Mouse (Mus musculus): ENCODE results near the gene Hps1. TPM values are rescaled to one million over a fixed set of nuclear protein-coding genes. Genes with fewer than 3 reads are reported as not detected.
"Not testable (repeated sequence)": the region's sequence is repeated elsewhere in the genome, so short reads cannot be mapped to it uniquely, and the experiment has no call there.

Gene Hps1
- polyA plus RNA-seq, 1 experiment from 2014 or later = 19.5 TPM

GRCm38 (mm10) chr19:42795801-42796200, 16.0 kb upstream of the Hps1 start:
- Histone ChIP-seq H3K36me3 (ENCODE audit: control insufficient read depth, insufficient read depth, low read length) (no peaks in the 10 kb centered on the region), H3K9ac (ENCODE audit: low read depth, low read length) (no peak overlapping the region), H3K27ac (ENCODE audit: low read depth, low read length) (no peak overlapping the region), H3K4me3 (ENCODE audit: low read depth, low read length) (no peak overlapping the region), H3K4me2 (peak overlapping the region; percentile 70), H3K4me1 (replicated peaks; ENCODE audit: control insufficient read depth, insufficient read depth, low read length) (no peaks in the 10 kb centered on the region), H3K27me3 (replicated peaks; ENCODE audit: control insufficient read depth, insufficient read depth, low read length) (peaks cover 11% of the 10 kb centered on the region), H3K9me3 (ENCODE audit: control insufficient read depth, low read length) (no peaks in the 10 kb centered on the region)
- DNase-seq (ENCODE audit: low spot score) (no peak), ATAC-seq (replicated peaks; ENCODE audit: low FRiP score) (no peak)
- 33% methylated on average over 9 of the region's 9 CpGs for WGBS

- peaks cover 11% of the 10 kb centered on the region for H3K27me3 ChIP-seq (replicated peaks; ENCODE audit: control insufficient read depth, insufficient read depth, low read length)
- H3K4me3 ChIP-seq (ENCODE audit: low read depth, low read length) = peak overlapping the region; percentile 34
- DNase-seq (ENCODE audit: low spot score) (peak; percentile 90), ATAC-seq (replicated peaks; ENCODE audit: low FRiP score) (peak; percentile 61; the same call in 1 of the 2 replicates)
- H3K9ac ChIP-seq (ENCODE audit: low read depth, low read length) = no peak overlapping the region
- H3K4me2 ChIP-seq = peak overlapping the region; percentile 70
- H3K4me1 ChIP-seq (replicated peaks; ENCODE audit: control insufficient read depth, insufficient read depth, low read length) = no peaks in the 10 kb centered on the region
- no peak overlapping the region for H3K27ac ChIP-seq (ENCODE audit: low read depth, low read length)
- WGBS = 2% methylated on average over 31 of the region's 31 CpGs
- no peaks in the 10 kb centered on the region for H3K9me3 ChIP-seq (ENCODE audit: control insufficient read depth, low read length)
- no peaks in the 10 kb centered on the region for H3K36me3 ChIP-seq (ENCODE audit: control insufficient read depth, insufficient read depth, low read length)
These were observed 15.3 kb upstream of the Hps1 start for GRCm38 (mm10) chr19:42794914-42795613.

- no peak for ATAC-seq (replicated peaks; ENCODE audit: low FRiP score)
- no peak overlapping the region for H3K27ac ChIP-seq (ENCODE audit: low read depth, low read length)
- H3K36me3 ChIP-seq (ENCODE audit: control insufficient read depth, insufficient read depth, low read length) = no peaks in the 10 kb centered on the region
These were observed 8.5 kb upstream of the Hps1 start for GRCm38 (mm10) chr19:42788311-42788710.

GRCm38 (mm10) chr19:42785562-42786220, 5.9 kb upstream of the Hps1 start:
- H3K27me3 ChIP-seq (replicated peaks; ENCODE audit: control insufficient read depth, insufficient read depth, low read length) = no peaks in the 10 kb centered on the region; the same call in 1 of the 2 replicates
- 54% methylated on average over 8 of the region's 8 CpGs for whole genome bisulfite sequencing

More at GRCm38 (mm10) chr19:42788311-42788710, 8.5 kb upstream of the Hps1 start:
- Histone ChIP-seq H3K9me3 (ENCODE audit: control insufficient read depth, low read length) (no peaks in the 10 kb centered on the region), H3K9ac (ENCODE audit: low read depth, low read length) (no peak overlapping the region), H3K27me3 (replicated peaks; ENCODE audit: control insufficient read depth, insufficient read depth, low read length) (no peaks in the 10 kb centered on the region; the same call in 1 of the 2 replicates), H3K4me1 (replicated peaks; ENCODE audit: control insufficient read depth, insufficient read depth, low read length) (0 out of 2 replicates have a peak, but pooled peaks cover 3% of the 10 kb centered on the region), H3K4me2 (no peak overlapping the region), H3K4me3 (ENCODE audit: low read depth, low read length) (no peak overlapping the region)
- WGBS = 35% methylated on average over 5 of the region's 5 CpGs
- DNase-seq (ENCODE audit: low spot score) = no peak

GRCm38 (mm10) chr19:42785129-42785528, 5.4 kb upstream of the Hps1 start:
- Histone ChIP-seq H3K36me3 (ENCODE audit: control insufficient read depth, insufficient read depth, low read length) (no peaks in the 10 kb centered on the region), H3K27me3 (replicated peaks; ENCODE audit: control insufficient read depth, insufficient read depth, low read length) (no peaks in the 10 kb centered on the region; the same call in 1 of the 2 replicates), H3K4me3 (ENCODE audit: low read depth, low read length) (no peak overlapping the region), H3K9me3 (ENCODE audit: control insufficient read depth, low read length) (no peaks in the 10 kb centered on the region), H3K9ac (ENCODE audit: low read depth, low read length) (no peak overlapping the region), H3K27ac (ENCODE audit: low read depth, low read length) (no peak overlapping the region), H3K4me1 (replicated peaks; ENCODE audit: control insufficient read depth, insufficient read depth, low read length) (0 out of 2 replicates have a peak, but pooled peaks cover 3% of the 10 kb centered on the region), H3K4me2 (no peak overlapping the region)
- WGBS = 38% methylated on average over 2 of the region's 2 CpGs
- DNase-seq (ENCODE audit: low spot score) (no peak), ATAC-seq (replicated peaks; ENCODE audit: low FRiP score) (no peak)

More at GRCm38 (mm10) chr19:42785562-42786220, 5.9 kb upstream of the Hps1 start:
- H3K4me3 ChIP-seq (ENCODE audit: low read depth, low read length) = no peak overlapping the region
- no peaks in the 10 kb centered on the region for H3K36me3 ChIP-seq (ENCODE audit: control insufficient read depth, insufficient read depth, low read length)
- 0 out of 2 replicates have a peak, but pooled peaks cover 3% of the 10 kb centered on the region for H3K4me1 ChIP-seq (replicated peaks; ENCODE audit: control insufficient read depth, insufficient read depth, low read length)
- H3K27ac ChIP-seq (ENCODE audit: low read depth, low read length) = no peak overlapping the region
- ATAC-seq (replicated peaks; ENCODE audit: low FRiP score) = no peak
- H3K9me3 ChIP-seq (ENCODE audit: control insufficient read depth, low read length) = no peaks in the 10 kb centered on the region
- H3K9ac ChIP-seq (ENCODE audit: low read depth, low read length) = no peak overlapping the region
- no peak overlapping the region for H3K4me2 ChIP-seq
- DNase-seq (ENCODE audit: low spot score) = no peak

GRCm38 (mm10) chr19:42780156-42780538, 369 bp upstream of the Hps1 start:
- DNase-seq (ENCODE audit: low spot score); ATAC-seq (replicated peaks; ENCODE audit: low FRiP score): not testable (repeated sequence)

GRCm38 (mm10) chr19:42777801-42778200, 2.0 kb downstream of the Hps1 start:
- H3K4me2 ChIP-seq = no peak overlapping the region
- H3K9me3 ChIP-seq (ENCODE audit: control insufficient read depth, low read length) = no peaks in the 10 kb centered on the region
- peaks cover 8% of the 10 kb centered on the region; the same call in 1 of the 2 replicates for H3K4me1 ChIP-seq (replicated peaks; ENCODE audit: control insufficient read depth, insufficient read depth, low read length)
- DNase-seq (ENCODE audit: low spot score) = no peak
- H3K36me3 ChIP-seq (ENCODE audit: control insufficient read depth, insufficient read depth, low read length) = no peaks in the 10 kb centered on the region
- ATAC-seq (replicated peaks; ENCODE audit: low FRiP score) = no peak
- H3K9ac ChIP-seq (ENCODE audit: low read depth, low read length) = no peak overlapping the region
- 79% methylated on average over 5 of the region's 5 CpGs for WGBS
- no peak overlapping the region for H3K27ac ChIP-seq (ENCODE audit: low read depth, low read length)
- H3K4me3 ChIP-seq (ENCODE audit: low read depth, low read length) = no peak overlapping the region
- H3K27me3 ChIP-seq (replicated peaks; ENCODE audit: control insufficient read depth, insufficient read depth, low read length) = no peaks in the 10 kb centered on the region

More at GRCm38 (mm10) chr19:42780156-42780538, 369 bp upstream of the Hps1 start:
- peak overlapping the region; percentile 88 for H3K4me2 ChIP-seq
- peak overlapping the region; percentile 56 for H3K27ac ChIP-seq (ENCODE audit: low read depth, low read length)
- H3K9ac ChIP-seq (ENCODE audit: low read depth, low read length) = peak overlapping the region; percentile 74
- 44% methylated on average over 7 of the region's 7 CpGs for WGBS
- peak overlapping the region; percentile 70 for H3K4me3 ChIP-seq (ENCODE audit: low read depth, low read length)
- not testable (repeated sequence) for H3K4me1 ChIP-seq (replicated peaks; ENCODE audit: control insufficient read depth, insufficient read depth, low read length); H3K9me3 ChIP-seq (ENCODE audit: control insufficient read depth, low read length); H3K27me3 ChIP-seq (replicated peaks; ENCODE audit: control insufficient read depth, insufficient read depth, low read length); H3K36me3 ChIP-seq (ENCODE audit: control insufficient read depth, insufficient read depth, low read length)

- H3K4me2 ChIP-seq = no peak overlapping the region
- 85% methylated on average over 1 of the region's 1 CpGs for WGBS
- no peaks in the 10 kb centered on the region for H3K27me3 ChIP-seq (replicated peaks; ENCODE audit: control insufficient read depth, insufficient read depth, low read length)
- H3K36me3 ChIP-seq (ENCODE audit: control insufficient read depth, insufficient read depth, low read length) = no peaks in the 10 kb centered on the region
- H3K4me1 ChIP-seq (replicated peaks; ENCODE audit: control insufficient read depth, insufficient read depth, low read length) = peaks cover 8% of the 10 kb centered on the region; the same call in 1 of the 2 replicates
- no peak overlapping the region for H3K27ac ChIP-seq (ENCODE audit: low read depth, low read length)
- DNase-seq (ENCODE audit: low spot score) (no peak), ATAC-seq (replicated peaks; ENCODE audit: low FRiP score) (no peak)
- H3K9me3 ChIP-seq (ENCODE audit: control insufficient read depth, low read length) = no peaks in the 10 kb centered on the region
- H3K9ac ChIP-seq (ENCODE audit: low read depth, low read length) = no peak overlapping the region
- H3K4me3 ChIP-seq (ENCODE audit: low read depth, low read length) = no peak overlapping the region
These were observed 3.0 kb downstream of the Hps1 start for GRCm38 (mm10) chr19:42776813-42777212.
